Mouse (Mus musculus) frontal cortex, postnatal 14 days (tissue): Measurements from ENCODE around the gene Zbtb41.
A peak's percentile ranks its signal among the peaks of the same experiment; 100 is the strongest.
"Not testable (repeated sequence)": the region's sequence is repeated elsewhere in the genome, so short reads cannot be mapped to it uniquely, and the experiment has no call there.

Experiments
- DNase-seq, 2 experiments: peaks; one replicate each; pipeline ENCODE4 v3.0.0; 2022; ENCODE audit warnings: low spot score in 2 of 2

Zbtb41 gene

GRCm38 (mm10) chr1:139421875-139422791 lies at the start of gene Zbtb41:
TSS of gene Zbtb41 (plus strand) at chr1:139422288.
- DNase-seq, result peak; percentile 79 to 80

- no peak for DNase-seq
Measured at GRCm38 (mm10) chr1:139375900-139376299, 46.2 kb upstream of the Zbtb41 start.

- DNase-seq, result no peak
Measured at GRCm38 (mm10) chr1:139376638-139377286, 45.3 kb upstream of the Zbtb41 start, which contains the start of gene Crb1. TSS of gene Crb1 (minus strand) at chr1:139377100.

DNA sequence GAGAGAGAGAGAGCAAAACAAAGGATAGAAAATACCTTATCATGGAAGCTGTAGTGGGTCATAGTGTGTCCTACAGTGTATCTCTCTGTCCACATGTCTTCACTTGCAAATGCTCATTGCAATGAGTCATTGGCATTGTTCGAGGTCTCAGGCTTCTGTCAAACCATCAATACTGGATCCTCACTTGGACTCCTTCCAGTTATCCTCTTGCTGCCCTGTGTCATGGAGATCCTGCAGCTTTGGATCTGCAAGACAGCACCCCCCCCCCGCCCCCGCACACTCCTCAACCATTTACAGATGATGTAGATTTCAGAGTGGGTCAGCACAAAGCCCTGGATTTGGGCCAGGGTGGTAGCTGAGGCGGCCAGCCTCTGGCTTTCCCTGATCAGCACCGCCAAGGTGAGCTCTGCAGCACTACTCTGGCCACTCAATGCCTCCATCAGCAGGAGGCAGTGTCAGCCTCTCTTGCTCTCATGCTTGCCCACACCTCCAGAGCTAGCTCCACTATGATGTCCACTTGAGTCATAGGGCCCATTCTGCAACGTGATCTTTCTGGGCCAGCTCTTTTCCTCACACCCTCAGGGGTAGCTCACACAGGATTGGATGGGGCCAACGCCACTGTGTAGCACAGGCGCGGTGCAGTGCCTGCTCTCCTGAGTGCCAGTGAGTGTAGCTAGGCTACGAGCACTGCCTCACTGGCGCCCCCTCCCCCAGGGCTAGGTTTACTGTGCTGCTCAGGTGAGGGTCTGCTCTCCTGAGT lies 43.0 kb upstream of the Zbtb41 start:
- no peak for DNase-seq

GRCm38 (mm10) chr1:139379621-139379984 lies 42.5 kb upstream of the Zbtb41 start:
- no peak for DNase-seq

- DNase-seq, result no peak
Measured at GRCm38 (mm10) chr1:139391747-139392146, 30.3 kb upstream of the Zbtb41 start.

DNA sequence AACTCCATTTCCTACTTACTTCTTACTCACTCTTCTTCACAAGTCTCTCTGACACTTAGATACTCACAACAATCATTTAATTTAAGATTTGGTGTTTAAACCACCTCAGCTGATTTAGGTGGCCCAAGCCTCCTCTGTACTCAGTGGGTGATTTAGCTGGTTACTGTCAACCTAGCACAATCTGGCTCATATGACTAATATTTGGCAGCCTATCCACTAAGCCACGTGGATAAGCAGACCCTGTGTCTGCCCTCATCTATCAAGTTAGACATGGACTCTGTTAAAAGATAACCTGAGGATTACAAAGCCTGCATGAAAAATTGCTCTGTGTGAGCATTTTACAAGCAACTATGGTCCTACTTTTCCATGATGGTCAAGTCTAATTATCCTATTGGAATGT lies 25.5 kb upstream of the Zbtb41 start:
- DNase-seq, result no peak

DNA sequence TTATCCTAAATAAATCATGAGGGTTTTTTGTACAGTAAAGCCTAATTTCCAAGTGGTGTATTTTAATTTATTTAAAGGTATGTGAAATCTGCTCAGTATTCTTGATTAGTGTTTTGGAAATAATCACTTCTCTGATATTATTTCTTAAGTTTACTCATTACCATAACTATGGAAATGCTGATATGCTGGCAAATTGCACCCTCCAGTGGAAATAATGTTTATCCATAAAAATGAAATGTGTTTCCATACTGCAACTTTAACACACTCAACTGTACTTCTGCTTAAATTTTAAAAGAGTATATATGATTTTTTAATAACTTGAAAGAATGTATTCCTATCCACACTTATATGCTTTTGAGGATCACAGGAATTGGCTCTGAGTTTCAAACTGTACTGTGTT lies 16.3 kb upstream of the Zbtb41 start:
- no peak for DNase-seq

GRCm38 (mm10) chr1:139407701-139408100 lies 14.4 kb upstream of the Zbtb41 start:
- DNase-seq, result no peak

DNA sequence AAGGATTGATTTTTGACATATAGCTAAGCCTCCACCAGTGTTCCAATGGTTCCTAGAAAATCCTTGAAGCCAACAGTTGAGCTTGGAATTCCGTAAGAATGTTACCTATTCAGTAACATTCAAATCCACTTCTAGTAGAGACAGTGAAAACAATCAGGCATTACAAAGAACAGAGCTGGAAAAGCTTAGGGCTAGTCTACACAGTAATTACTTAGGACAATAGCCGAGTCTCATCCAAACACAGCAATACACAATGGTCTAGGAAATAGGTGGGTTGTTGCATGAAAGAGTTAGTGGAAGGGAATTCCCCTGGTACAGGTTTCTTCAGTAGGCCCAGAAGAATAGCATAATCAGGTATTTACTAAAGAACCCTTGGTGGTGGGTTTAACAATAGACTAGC lies 9.7 kb upstream of the Zbtb41 start:
- DNase-seq, result not testable (repeated sequence)

GRCm38 (mm10) chr1:139413465-139413864 lies 8.6 kb upstream of the Zbtb41 start:
- no peak for DNase-seq

DNA sequence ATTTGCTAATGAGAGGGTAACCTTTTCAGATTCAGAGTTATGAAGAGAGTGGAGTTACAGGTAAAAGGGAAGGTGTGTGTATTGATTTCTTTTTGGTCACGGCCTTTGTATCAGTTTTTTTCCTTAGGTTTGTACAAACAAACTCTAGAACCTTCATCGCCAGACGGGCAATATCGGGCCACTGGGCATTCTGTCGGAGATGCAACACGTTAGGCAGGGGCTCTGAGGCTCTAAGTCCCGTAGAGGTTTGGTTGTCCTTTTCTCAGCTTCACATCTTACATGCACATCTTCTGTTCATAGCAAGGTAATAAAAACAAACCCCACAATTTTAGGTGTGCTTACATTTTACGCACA lies 590 bp upstream of the Zbtb41 start:
- no peak for DNase-seq

GRCm38 (mm10) chr1:139422941-139423340 lies 853 bp downstream of the Zbtb41 start:
- DNase-seq, result no peak

GRCm38 (mm10) chr1:139423931-139424330 lies 1.8 kb downstream of the Zbtb41 start:
- DNase-seq, result no peak

GRCm38 (mm10) chr1:139425006-139425405 lies 2.9 kb downstream of the Zbtb41 start:
- DNase-seq, result no peak

GRCm38 (mm10) chr1:139438373-139438772 lies 16.3 kb downstream of the Zbtb41 start:
- DNase-seq, result no peak

DNA sequence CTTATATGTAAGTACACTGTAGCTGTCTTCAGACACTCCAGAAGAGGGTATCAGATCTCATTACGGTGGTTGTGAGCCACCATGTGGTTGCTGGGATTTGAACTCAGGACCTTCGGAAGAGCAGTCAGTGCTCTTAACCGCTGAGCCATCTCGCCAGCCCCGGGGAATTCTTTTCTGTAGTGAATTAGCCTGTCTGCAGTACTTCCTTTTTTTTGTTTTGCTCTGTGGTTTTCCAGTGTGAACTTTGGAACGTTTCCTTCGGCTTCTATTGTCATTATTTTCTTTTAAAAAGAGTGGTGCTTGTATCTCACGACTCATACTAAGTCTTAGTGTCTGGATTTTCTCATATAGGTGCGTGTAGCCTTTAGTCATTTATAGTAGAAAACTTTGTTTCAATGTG lies 21.0 kb downstream of the Zbtb41 start:
- DNase-seq, result not testable (repeated sequence)

- DNase-seq, result peak; percentile 82 to 87
Measured at GRCm38 (mm10) chr1:139454340-139455225, 32.5 kb downstream of the Zbtb41 start, which contains the start of gene Aspm. TSS of gene Aspm (plus strand) at chr1:139454772.

- DNase-seq, result no peak
Measured at GRCm38 (mm10) chr1:139455226-139455869, 33.3 kb downstream of the Zbtb41 start.

DNA sequence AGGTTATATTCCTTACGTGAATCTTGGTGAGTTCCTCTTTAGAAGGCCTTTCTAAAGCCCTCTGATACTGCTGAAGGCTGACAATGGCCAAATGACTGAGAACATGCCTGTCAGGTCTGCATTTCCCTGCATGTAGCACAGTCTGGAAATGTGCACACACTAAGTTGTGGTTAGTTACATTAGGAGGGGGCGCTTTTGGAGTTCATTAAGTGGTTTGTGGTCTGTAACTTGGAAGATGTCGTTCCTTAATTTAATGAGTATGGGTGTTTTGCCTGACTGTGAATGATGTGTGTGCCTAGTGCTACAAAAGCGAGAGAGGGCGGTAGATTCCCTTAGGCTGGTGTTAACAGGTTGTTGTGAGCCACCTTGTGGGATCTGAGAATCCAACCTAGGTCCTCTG lies 38.7 kb downstream of the Zbtb41 start:
- DNase-seq, result no peak

- DNase-seq, result no peak
Measured at GRCm38 (mm10) chr1:139465936-139466335, 43.8 kb downstream of the Zbtb41 start.
